Mouse (Mus musculus) adrenal gland, postnatal 25 days (tissue): ENCODE data around the gene Mok. TPM values are rescaled to one million over a fixed set of nuclear protein-coding genes. Genes with fewer than 3 reads are reported as not detected.
A peak's percentile ranks its signal among the peaks of the same experiment; 100 is the strongest.

ENCODE experiments used
- DNase-seq: peaks from one replicate; pipeline ENCODE4 v3.0.0; 2021; ENCODE audit warnings: mixed read lengths
- total RNA-seq: library from RNA; stranded (reverse); gene quantifications from 2 replicates; pipeline ENCODE4 v1.2.3, GENCODE M21; 2021

Mok gene
- total RNA-seq, 1 experiment from 2014 or later, result 1.5 TPM

DNA sequence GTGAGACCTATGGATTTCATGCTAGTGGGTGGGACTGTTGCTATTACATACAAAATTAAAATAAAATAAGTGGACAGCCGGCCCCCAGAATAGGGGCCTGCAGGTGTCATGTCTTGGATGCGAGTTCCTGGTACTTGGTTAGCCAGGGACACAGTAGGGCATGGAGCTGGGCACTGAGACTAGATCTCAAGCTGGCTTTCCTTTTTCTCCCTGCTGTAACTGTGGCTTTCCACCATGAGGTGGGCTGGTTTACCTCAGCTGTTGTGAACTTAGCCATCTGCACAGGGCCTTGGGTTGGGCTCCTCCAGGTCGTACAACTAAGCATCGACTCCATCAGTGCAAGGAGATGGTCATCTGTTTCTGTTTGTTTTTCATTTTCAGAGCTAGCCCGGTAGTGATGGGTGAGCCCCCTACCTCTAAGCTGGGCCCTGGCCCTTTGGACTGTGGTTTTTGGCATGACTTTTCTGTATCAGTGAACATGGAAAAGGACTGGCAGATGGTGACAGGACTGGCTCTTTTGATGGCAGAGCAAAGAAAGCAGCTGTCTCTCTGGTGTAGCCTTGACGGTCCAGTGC is 5.5 kb upstream of the Mok start:
- DNase-seq, result no peak

DNA sequence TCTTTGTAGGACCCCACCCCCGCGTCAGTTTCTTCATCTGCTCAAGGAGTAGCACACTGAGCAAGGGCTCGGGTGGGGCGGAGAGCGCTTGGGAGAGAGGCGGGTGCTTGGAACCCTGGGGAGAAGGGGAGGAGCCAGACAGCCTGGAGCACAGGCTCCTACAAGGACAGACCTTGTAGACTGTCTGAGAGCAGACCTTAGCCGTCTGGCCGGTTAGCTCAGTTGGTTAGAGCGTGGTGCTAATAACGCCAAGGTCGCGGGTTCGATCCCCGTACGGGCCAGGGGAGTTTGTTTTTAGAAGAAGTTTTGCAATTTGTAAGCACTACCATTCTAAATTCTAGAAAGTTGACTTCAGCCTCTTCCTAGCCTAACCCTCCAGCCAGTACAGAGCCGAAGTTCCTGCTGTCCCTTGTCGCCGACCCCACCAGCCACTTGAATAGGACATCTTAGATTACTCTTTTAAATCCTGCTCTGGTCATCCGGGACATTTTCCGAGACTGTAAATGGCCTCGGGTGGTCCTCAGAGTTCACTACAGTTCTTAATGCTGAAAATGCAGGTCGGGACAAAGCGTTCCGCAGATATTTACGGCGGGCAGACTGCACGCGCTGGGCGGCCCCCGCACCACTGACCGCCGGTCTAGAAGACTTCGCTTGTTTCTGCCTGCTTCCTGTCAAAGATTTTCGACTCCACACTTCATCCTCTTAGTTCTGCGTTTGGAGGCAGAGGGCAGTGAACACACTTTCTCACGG is 4.6 kb upstream of the Mok start:
- DNase-seq, result peak; percentile 90

DNA sequence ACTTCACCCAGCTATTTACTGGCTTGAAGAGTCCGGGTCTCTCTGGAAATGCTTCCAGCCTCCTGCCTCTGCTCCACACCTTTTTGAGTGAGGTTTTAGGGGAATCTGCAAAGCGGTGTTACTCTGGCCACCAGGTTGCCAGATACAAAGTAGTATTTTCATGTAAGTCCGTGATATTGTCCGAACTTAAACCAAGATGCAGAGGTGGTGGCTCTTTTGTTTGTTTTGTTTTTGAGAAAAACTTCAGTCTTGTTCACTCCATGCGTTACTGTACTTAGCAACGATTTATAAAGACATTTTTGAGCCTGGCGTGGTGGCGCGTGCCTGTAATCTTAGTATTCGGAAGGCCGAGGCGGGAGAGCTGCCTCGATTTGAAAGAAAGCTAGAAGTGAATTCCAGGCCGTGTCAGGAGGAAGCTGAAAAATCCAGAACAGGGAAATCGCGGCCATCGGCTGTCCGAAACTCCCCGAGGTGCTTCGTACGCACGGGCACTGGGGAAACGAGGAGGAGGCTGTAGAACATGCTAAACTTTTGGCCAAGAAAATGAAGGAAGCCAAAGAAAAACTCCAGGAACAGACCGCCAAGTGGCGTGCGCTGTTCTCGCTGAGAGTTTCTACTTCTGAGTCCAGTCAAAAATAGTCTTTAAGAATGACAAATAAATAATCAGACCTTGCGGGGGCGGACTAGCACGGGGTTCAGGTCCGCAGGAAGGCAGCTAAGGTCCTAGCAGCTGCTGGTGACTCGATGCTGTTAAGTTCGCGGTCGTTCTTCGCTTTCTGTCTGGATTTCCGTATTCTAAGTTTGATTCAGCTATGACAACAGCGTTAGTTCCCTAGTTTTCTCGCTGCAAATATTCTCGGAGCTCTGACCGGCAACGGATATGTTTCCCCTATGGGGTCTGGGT is 3.7 kb upstream of the Mok start:
- DNase-seq, result peak; percentile 36

- DNase-seq, result peak; percentile 87
Measured at GRCm38 (mm10) chr12:110843194-110844048, 2.7 kb upstream of the Mok start.

DNA sequence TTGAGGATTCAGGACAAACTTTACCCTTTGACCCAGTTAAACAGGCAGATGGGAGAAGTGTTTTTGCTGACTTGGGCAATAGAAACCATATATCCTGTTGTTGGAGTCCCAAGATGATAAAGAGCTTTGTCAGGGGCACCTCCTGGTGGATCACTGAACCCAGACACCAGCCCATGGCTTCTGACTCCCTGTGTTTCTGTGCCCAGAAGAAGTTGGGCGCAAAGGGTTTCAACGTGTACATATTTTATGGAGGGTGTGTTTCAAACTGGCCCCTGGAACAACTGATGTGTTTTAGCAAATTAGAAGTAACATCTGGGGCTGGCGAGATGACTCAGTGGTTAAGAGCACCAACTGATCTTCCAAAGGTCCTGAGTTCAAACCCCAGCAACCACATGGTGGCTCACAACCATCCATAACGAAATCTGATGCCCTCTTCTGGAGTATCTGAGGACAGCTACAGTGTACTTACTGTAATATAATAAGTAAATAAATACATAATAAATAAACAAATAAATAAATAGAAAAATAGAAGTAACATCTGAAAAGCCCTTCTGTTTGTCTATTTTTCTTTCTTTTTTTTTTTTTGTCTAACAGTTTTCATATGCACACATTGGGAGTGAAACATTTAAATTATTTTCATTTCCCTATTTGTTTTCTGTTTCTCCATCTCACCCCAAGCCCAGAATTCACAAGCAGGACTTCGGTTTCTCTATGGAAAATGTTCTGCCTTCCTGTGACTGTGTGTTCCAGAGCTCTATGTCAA is 1.2 kb upstream of the Mok start:
- no peak for DNase-seq

DNA sequence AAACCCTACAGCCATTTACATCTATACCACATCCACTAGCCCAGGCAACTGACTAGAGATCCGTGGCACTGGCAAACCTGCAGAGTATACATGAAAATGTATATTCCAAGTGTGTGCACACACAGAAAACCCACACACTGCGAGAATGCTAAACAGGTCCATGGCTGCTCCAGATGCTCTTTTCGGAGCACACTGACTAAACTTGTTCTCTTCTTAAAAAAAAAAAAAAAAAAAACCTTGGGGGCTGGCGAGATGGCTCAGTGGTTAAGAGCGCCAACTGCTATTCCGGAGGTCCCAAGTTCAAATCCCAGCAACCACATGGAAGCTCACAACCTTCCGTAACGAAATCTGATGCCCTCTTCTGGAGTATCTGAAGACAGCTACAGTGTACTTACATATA is 2.9 kb downstream of the Mok start:
- no peak for DNase-seq

DNA sequence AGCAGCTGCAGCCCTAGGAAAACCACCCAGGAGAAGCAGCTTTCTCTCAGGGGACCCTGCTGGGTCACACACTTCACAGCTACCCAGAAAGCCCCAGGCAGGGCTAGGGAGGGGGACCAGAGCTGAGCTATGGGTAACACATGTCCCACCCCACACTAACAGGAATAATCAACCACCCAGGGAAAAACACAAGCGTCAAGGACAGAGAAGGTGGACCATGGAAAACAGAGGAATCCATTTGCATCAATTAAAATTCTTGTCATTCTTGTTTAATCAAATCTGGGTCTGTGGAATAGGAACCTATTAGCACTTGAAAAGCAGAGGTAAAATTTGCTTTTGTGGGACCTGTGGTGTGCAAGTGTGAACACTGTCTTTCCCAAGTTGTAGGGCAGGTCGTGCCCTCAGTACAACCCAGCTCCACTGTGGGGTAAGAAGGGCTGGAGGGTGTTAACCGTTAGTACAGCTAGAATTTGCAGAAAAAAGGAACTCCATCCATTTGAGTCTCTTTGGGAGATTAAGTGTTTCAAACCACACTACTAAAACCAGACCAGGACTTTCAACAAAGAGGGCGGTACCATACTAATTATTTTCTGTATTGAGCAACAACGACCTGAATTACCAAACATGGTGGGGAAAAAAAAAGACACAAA is 3.4 kb downstream of the Mok start:
- DNase-seq, result no peak

GRCm38 (mm10) chr12:110836729-110837128 is 4.0 kb downstream of the Mok start:
- no peak for DNase-seq

DNA sequence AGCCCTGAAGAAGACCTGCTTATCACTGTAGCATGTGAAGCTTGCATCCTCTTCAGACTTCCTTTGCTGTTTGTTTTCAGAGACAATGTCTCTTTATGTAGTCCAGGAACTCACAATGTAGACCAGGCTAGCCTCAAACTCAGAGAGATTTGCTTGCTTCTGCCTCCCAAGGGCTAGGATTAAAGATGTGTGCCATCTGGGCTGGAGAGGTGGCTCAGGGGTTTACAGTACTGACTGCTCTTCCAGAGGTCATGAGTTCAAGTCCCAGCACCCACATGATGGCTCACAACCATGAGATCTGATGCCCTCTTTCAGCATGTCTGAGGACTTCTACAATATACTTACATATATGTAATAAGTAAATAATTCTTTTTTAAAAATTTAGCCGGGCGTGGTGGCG is 5.6 kb downstream of the Mok start:
- DNase-seq, result no peak

GRCm38 (mm10) chr12:110830293-110831024 is 10.3 kb downstream of the Mok start:
- DNase-seq, result no peak

GRCm38 (mm10) chr12:110828908-110829307 is 11.8 kb downstream of the Mok start:
- DNase-seq, result no peak

GRCm38 (mm10) chr12:110822366-110822765 is 18.4 kb downstream of the Mok start:
- DNase-seq, result no peak

DNA sequence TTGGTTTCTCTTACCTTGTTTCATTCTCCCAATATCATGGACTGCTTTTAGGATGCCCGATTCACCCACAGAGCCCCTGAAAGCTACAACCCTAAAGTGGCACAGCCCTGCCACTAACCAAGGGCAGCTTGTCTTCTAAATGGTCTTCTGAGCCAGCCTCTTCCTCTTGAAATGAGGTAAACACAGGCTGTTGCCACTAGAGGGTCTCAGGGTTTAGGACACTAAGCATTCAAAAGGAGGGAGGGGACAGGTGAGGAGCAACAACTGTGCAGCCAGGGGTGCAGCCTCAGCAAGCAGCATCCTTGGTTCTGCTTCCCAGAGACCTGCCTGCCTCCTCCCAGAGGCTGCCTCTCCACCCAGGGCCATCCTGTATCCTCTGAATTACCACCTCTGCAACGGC is 19.0 kb downstream of the Mok start:
- DNase-seq, result no peak

- no peak for DNase-seq
Measured at GRCm38 (mm10) chr12:110819367-110819766, 21.4 kb downstream of the Mok start.

GRCm38 (mm10) chr12:110816833-110817232 is 23.9 kb downstream of the Mok start:
- DNase-seq, result no peak

- DNase-seq, result no peak
Measured at GRCm38 (mm10) chr12:110814924-110815323, 25.8 kb downstream of the Mok start.

- DNase-seq, result no peak
Measured at GRCm38 (mm10) chr12:110813624-110814023, 27.1 kb downstream of the Mok start.

DNA sequence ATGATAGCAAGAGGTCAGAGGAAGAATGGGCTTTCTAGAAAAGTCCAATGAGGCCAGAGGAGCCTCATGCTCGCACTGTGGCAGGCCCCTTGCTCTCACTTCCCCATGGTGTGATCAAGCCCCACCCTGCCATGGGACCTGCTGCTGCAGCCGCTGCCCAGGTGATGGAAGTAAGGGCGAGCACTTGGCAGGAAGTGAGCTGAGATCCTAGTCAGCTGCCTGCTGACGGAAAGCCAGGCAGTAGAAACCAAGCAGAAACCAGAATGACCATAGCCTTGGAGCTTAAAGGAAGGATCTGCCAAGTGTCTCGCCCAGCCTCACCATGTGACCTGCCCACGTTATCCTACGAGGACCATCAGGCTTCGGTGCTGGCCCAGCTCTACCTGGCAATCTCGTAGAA is 27.6 kb downstream of the Mok start:
- no peak for DNase-seq

DNA sequence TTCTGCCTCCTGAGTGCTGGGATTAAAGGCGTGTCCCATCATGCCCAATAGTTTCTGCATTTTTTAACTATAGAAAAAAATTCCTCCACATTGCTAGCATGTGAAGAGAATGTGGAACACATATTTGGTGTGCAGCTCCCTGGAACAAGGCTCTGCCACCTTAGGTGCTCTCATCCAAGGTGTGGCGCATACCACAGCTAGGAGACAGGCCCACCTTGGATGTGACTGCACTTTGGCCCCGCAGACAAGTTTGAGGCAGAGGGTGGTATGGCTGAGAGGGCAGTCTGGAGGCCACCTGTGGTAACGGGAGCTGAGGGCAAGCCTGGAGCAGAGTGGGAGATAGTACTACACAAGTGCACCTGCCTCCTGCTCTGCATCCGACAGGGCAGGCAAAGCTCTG is 31.9 kb downstream of the Mok start:
- no peak for DNase-seq

DNA sequence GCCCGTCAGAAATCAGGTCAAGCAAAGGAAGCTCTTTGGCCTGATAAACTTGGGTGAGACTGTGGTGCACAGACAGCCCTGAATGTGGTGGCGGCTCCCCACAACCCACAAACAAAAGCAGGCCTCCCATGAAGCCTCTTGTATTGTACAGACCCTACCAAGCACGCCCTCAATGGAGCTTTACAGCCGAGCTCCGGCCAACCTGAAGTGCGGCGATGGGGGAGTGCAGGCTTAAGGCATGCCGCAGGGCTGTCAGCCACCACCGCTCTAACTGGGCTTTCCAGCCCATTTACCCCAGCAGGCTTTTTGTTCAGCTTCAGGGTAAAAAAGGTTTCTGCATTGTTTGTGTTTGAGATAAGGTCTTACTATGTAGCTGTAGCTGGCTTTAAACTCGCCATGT is 32.3 kb downstream of the Mok start:
- no peak for DNase-seq
